Mouse (Mus musculus): ENCODE measurements around the gene Pbx4. TPM values are rescaled to one million over a fixed set of nuclear protein-coding genes. Genes with fewer than 3 reads are reported as not detected.

The Pbx4 gene
- polyA plus RNA-seq, 1 experiment = 9.1 TPM

DNA sequence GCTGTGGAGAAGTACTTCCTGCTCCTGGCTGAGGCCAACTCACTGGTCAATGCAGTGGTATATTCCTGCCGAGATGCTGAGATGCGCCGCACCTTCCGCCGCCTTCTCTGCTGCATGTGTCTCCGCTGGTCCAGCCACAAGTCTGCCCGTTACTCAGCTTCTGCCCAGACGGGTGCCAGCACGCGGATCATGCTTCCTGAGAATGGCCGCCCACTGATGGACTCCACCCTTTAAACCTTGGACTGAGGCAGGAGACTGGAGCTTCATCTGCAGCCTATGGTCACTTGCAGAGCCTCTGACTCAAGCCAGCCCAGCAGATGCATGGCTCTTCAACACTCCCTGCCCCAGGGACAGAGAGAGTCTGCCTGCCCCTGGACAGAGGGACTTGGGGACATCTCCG, 5.9 kb upstream of the Pbx4 start:
- 82% methylated on average over 12 of the region's 12 CpGs for WGBS
- no peaks in the 10 kb centered on the region for H3K27me3 ChIP-seq (ENCODE audit: control insufficient read depth, insufficient read depth, low read length)
- no peaks in the 10 kb centered on the region for H3K36me3 ChIP-seq (ENCODE audit: control insufficient read depth, insufficient read depth, low read length)
- H3K4me1 ChIP-seq (ENCODE audit: control insufficient read depth, insufficient read depth, insufficient read length, low read length) = peaks cover 15% of the 10 kb centered on the region
- no peak overlapping the region for H3K27ac ChIP-seq (ENCODE audit: insufficient read depth, low read depth, low read length)
- TF ChIP-seq CTCF (IDR thresholded peaks at IDR 0.05; ENCODE audit: extremely low read depth, insufficient read length, insufficient replicate concordance, low read depth, low read length) = no peak
- TF ChIP-seq POLR2A (IDR thresholded peaks at IDR 0.05; ENCODE audit: low read depth, low read length) = no peak
- H3K4me3 ChIP-seq (ENCODE audit: low read depth, low read length) = no peak overlapping the region

DNA sequence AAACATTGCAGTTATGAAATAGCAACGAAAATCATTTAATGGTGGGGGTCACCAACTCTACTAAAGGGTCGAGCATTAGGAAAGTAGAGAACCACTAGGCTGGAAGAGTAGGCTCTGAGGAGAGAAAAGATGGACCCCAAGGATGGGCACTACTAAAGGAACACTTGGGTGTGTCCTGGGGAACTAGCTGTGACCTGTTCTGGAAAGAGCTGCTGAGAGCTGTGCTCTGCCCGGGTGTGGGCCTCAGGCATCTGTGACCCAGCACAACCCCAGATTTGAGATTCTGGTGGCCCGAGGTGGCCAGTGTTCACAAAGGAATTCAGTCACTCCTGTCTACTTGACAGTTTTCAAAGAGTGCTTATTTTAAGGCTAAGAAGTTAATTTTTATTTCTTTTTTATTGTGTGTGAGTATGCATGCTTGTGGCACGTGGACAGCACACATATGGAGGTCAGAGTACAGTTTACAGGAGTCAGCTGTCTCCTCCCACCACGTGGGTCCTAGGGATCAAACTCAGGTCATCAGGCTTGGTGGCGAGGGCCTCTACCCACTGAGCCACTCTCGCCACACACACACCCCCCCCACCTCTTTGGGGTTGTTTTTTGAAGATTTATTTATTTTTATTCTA, 4.9 kb downstream of the Pbx4 start:
- Histone ChIP-seq H3K27me3 (ENCODE audit: control insufficient read depth, insufficient read depth, low read length) (no peaks in the 10 kb centered on the region), H3K4me1 (ENCODE audit: control insufficient read depth, insufficient read depth, insufficient read length, low read length) (0 out of 2 replicates have a peak, but pooled peaks cover 3% of the 10 kb centered on the region), H3K4me3 (ENCODE audit: low read depth, low read length) (no peak overlapping the region), H3K36me3 (ENCODE audit: control insufficient read depth, insufficient read depth, low read length) (no peaks in the 10 kb centered on the region), H3K27ac (ENCODE audit: insufficient read depth, low read depth, low read length) (no peak overlapping the region)
- TF ChIP-seq POLR2A (IDR thresholded peaks at IDR 0.05; ENCODE audit: low read depth, low read length) = no peak
- TF ChIP-seq CTCF (IDR thresholded peaks at IDR 0.05; ENCODE audit: extremely low read depth, insufficient read length, insufficient replicate concordance, low read depth, low read length) = no peak
- 48% methylated on average over 8 of the region's 8 CpGs for WGBS

DNA sequence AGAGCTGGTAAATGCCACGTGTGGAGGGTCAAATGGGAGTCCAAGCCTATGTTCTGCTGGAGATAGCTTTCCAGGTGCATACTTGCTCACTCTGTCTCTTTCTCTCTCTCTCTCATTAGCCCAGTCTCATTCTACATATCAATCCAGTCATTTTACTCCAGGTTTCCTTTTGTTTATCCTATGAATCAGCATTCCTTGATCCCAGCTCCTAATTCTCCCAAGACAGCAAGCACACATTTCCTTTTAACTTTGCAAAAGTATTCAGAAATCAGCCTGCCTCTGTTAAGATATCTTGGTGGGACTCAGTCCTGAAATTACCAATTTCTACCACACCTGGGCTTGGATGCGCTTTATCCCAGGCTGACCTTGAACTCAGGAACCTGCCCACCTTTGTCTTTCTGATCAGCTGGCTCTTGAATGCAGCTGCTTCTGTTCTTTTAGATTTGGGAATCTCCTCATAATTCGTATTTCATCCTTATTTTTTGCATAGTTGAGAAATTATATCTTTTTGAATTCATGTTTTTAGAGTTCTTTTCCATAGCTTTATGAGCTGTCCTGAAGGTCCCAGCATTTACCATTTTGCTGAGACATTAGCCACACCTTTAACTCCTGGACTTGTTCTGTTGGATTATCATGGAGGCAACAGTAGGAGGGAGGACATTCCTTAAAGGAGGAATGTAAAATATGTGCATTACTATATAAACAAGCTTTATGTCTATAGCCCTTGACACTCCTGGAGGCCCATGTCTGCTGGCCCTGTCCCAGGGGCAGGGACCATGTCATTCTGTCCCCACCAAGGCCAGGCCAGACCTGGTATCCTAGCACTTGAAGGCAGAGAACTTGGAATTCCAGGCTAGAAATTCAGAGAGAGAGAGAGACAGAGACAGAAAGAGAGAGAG, 15.1 kb downstream of the Pbx4 start:
- no peaks in the 10 kb centered on the region for H3K36me3 ChIP-seq (ENCODE audit: control insufficient read depth, insufficient read depth, low read length)
- no peak overlapping the region for H3K27ac ChIP-seq (ENCODE audit: insufficient read depth, low read depth, low read length)
- 76% methylated on average over 3 of the region's 3 CpGs for WGBS
- H3K4me1 ChIP-seq (ENCODE audit: control insufficient read depth, insufficient read depth, insufficient read length, low read length) = peaks cover 5% of the 10 kb centered on the region; the same call in 1 of the 2 replicates
- H3K4me3 ChIP-seq (ENCODE audit: low read depth, low read length) = no peak overlapping the region
- TF ChIP-seq POLR2A (IDR thresholded peaks at IDR 0.05; ENCODE audit: low read depth, low read length) = no peak
- H3K27me3 ChIP-seq (ENCODE audit: control insufficient read depth, insufficient read depth, low read length) = no peaks in the 10 kb centered on the region

DNA sequence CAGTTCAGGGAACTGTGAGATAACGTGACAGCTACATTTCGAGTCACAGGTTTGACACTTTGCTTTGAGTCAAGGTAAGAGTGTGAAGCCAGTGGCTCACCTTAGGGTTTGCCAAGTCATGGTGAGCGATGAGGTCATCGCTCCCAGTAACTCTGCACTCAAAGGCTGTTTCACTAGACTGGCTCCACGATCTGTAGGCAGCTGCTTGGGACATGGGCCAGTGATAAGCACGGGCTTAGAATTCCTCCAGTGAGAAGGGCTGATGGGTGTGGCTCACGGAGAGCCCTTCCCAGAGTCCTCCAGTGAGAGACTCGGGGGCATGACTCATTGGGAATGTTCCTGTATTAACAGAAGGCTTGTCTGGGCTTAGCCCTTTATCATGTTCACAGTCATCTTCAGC, 16.7 kb downstream of the Pbx4 start:
- no peaks in the 10 kb centered on the region for H3K36me3 ChIP-seq (ENCODE audit: control insufficient read depth, insufficient read depth, low read length)
- H3K4me3 ChIP-seq (ENCODE audit: low read depth, low read length) = no peak overlapping the region
- H3K27ac ChIP-seq (ENCODE audit: insufficient read depth, low read depth, low read length) = no peak overlapping the region
- no peaks in the 10 kb centered on the region for H3K27me3 ChIP-seq (ENCODE audit: control insufficient read depth, insufficient read depth, low read length)
- TF ChIP-seq CTCF (IDR thresholded peaks at IDR 0.05; ENCODE audit: extremely low read depth, insufficient read length, insufficient replicate concordance, low read depth, low read length) = no peak
- TF ChIP-seq POLR2A (IDR thresholded peaks at IDR 0.05; ENCODE audit: low read depth, low read length) = no peak
- peaks cover 5% of the 10 kb centered on the region; the same call in 1 of the 2 replicates for H3K4me1 ChIP-seq (ENCODE audit: control insufficient read depth, insufficient read depth, insufficient read length, low read length)
- 28% methylated on average over 8 of the region's 8 CpGs for WGBS

DNA sequence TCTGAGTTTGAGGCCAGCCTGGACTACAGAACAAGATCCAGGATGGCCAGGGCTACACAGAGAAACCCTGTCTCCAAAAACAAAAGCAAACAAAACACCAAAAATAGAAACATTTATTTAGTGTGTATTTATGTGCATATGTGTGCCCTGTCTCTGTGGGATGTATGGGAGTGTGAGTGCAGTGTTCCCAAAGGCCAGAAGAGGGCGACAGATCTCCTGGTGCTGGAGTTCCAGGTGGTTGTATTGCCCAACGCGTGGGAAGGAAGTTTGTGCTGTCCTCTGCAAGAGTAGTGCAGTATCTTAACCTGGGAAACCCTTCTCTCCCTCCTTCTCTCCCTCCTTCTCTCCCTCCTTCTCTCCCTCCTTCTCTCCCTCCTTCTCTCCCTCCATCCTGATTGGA, 17.6 kb downstream of the Pbx4 start:
- no peaks in the 10 kb centered on the region for H3K27me3 ChIP-seq (ENCODE audit: control insufficient read depth, insufficient read depth, low read length)
- no peak overlapping the region for H3K4me3 ChIP-seq (ENCODE audit: low read depth, low read length)
- 34% methylated on average over 3 of the region's 3 CpGs for WGBS
- no peak overlapping the region for H3K27ac ChIP-seq (ENCODE audit: insufficient read depth, low read depth, low read length)
- H3K36me3 ChIP-seq (ENCODE audit: control insufficient read depth, insufficient read depth, low read length) = no peaks in the 10 kb centered on the region
- TF ChIP-seq CTCF (IDR thresholded peaks at IDR 0.05; ENCODE audit: extremely low read depth, insufficient read length, insufficient replicate concordance, low read depth, low read length) (0 out of 2 replicates have a peak, but pooled peaks have one; percentile 39), POLR2A (IDR thresholded peaks at IDR 0.05; ENCODE audit: low read depth, low read length) (no peak)
- H3K4me1 ChIP-seq (ENCODE audit: control insufficient read depth, insufficient read depth, insufficient read length, low read length) = peaks cover 5% of the 10 kb centered on the region; the same call in 1 of the 2 replicates

DNA sequence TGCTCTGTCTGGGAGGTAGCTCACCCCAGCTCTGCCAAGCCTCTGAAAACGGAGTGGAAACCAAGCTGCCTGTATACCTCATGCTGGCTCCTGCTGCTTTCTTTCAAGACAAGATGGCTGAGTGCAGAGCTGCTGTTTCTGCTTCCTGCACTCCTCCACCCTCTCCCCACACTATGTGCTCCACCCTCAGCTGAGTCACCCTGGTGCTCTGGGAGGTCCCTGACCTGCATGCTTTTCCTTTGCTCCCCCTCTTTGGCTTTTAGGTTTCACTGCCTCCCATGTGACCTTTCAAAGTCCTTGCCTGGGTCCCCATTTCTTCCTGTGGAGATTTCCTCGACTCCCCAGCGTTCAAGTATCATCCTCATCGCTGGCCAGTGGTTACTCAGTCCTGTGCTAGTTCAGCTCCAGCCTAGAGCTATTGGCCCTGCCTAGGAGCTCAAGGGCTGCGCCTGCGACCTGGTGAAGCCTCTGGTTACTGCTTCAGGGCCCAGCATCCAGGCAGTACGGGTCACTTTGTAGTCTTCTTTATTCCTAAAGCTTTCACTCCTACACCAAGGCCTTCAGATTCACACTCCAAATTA, 18.7 kb downstream of the Pbx4 start:
- no peak for TF ChIP-seq POLR2A (IDR thresholded peaks at IDR 0.05; ENCODE audit: low read depth, low read length)
- TF ChIP-seq CTCF (IDR thresholded peaks at IDR 0.05; ENCODE audit: extremely low read depth, insufficient read length, insufficient replicate concordance, low read depth, low read length) = no peak
- Histone ChIP-seq H3K4me3 (ENCODE audit: low read depth, low read length) (no peak overlapping the region), H3K27me3 (ENCODE audit: control insufficient read depth, insufficient read depth, low read length) (no peaks in the 10 kb centered on the region), H3K36me3 (ENCODE audit: control insufficient read depth, insufficient read depth, low read length) (no peaks in the 10 kb centered on the region), H3K4me1 (ENCODE audit: control insufficient read depth, insufficient read depth, insufficient read length, low read length) (peaks cover 5% of the 10 kb centered on the region; the same call in 1 of the 2 replicates), H3K27ac (ENCODE audit: insufficient read depth, low read depth, low read length) (no peak overlapping the region)
- WGBS = 76% methylated on average over 7 of the region's 7 CpGs

DNA sequence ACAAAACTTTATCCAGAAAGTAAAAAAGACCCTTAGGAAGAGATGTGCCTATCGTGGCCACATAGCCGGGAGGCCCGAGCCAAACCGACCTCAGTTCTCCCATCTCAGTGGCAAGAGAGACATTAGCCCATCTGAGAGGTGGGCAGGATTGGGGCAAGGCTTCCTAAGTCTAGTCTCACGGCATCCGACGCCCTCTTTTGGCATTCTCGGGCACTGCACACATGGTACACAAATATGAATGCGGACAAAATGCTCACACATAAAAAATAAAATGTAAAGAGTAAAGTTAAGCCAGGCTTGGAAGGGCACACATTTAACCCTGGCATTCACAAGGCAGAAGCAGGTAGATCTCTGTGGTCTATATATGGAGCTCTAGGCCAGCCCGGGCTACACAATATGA, 21.6 kb downstream of the Pbx4 start:
- Histone ChIP-seq H3K4me1 (ENCODE audit: control insufficient read depth, insufficient read depth, insufficient read length, low read length) (peaks cover 5% of the 10 kb centered on the region; the same call in 1 of the 2 replicates), H3K27me3 (ENCODE audit: control insufficient read depth, insufficient read depth, low read length) (no peaks in the 10 kb centered on the region), H3K36me3 (ENCODE audit: control insufficient read depth, insufficient read depth, low read length) (no peaks in the 10 kb centered on the region), H3K4me3 (ENCODE audit: low read depth, low read length) (no peak overlapping the region), H3K27ac (ENCODE audit: insufficient read depth, low read depth, low read length) (no peak overlapping the region)
- TF ChIP-seq POLR2A (IDR thresholded peaks at IDR 0.05; ENCODE audit: low read depth, low read length) (no peak), CTCF (IDR thresholded peaks at IDR 0.05; ENCODE audit: extremely low read depth, insufficient read length, insufficient replicate concordance, low read depth, low read length) (no peak)
- whole genome bisulfite sequencing = 90% methylated on average over 10 of the region's 10 CpGs
